Mouse (Mus musculus) gastrocnemius, postnatal 25 days (tissue): ENCODE measurements around the gene Vmn2r90. TPM values are rescaled to one million over a fixed set of nuclear protein-coding genes. Genes with fewer than 3 reads are reported as not detected.
"Not testable (repeated sequence)": the region's sequence is repeated elsewhere in the genome, so short reads cannot be mapped to it uniquely, and the experiment has no call there.

Experiments
- DNase-seq: peaks from one replicate; pipeline ENCODE4 v3.0.0; 2022
- long read RNA-seq, 2 experiments: library from polyadenylated mRNA; stranded (forward); transcript quantifications; one replicate each; pipeline ENCODE4 v2.0.0; 2021
- total RNA-seq, 2 experiments: library from RNA; stranded (reverse); gene quantifications; 1 replicate in 1 of 2; 2 replicates in 1 of 2; pipeline ENCODE4 v1.2.3; 2021

Vmn2r90 gene
- not detected for total RNA-seq
- long read RNA-seq, experiment 1 = 0 reads
- long read RNA-seq, experiment 2 = 0 reads

DNA sequence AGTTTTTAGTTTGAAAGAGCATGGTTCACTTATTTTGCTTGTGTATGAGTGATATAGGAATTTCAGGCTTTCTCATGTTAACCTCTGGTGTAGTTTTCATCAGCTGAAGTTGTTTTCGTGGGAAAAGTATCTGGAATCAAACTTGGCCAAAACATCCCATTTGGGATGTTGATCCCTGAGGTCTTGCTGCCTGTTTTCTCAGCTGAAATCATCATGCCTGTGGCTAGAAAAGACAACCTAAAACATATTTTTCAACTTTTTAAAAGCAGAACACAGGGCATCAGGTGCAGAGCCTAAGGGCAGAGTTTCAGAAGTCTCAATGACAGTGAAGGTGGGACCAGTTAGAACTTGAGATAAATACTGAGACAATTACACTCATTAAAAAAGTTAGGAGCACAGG, at the start of gene Vmn2r90:
Gene Vmn2r90 (plus strand): TSS at position 301 of the 400 bp plus-strand sequence.
- no peak for DNase-seq

DNA sequence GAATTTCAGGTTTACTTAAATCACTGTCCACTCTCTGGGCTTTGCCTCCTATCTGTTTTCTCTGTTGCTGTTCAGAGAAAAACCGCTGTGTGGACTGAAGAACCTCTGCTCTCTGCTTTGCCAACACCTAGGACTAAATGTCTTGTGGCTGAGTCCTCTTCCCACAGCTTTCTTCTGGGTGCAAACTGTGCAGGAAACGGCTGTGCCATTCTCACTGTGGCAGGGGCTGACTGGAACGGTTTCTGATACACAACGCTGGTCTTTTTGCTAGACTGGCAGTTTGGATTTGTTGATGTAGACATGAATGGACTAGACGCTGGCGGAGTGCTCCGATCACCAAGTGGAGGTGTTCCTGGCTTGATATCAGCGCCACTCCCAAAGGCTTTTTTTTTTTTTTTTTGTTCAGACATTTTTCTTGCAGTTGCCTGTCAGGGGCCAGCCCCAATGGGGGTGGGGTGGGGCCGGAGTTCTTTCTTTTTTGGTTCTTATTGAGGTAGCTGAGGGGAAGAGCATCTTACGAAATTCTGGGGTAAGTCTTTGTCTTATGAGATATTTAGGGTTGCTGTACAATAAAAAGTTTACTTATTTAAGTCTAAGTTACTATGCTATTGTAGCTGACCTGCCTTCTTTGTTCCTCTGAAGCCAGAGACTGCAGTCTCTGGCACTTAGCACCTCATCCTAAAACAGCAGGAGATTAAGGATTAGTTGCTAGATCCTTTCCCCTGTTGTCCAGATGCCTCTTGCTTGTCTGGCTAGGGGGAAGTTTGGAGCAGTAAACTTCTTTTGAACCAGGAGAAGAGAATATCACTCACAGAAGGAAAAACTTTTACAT, 48.3 kb upstream of the Vmn2r90 start:
- DNase-seq = no peak

DNA sequence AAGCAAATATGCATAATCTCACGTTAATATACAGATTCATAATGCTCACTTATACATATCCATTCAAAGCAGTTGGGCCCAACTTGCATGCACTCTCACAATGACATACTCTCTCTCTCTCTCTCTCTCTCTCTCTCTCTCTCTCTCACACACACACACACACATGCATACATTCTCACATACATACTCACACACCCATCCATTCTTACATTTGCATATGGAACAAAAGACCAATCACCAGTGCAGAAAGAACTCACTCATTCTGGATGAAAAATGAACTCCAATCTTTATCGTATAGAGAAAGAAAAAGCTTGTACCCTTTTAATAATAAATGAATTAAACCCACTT, 47.7 kb upstream of the Vmn2r90 start:
- DNase-seq = no peak

DNA sequence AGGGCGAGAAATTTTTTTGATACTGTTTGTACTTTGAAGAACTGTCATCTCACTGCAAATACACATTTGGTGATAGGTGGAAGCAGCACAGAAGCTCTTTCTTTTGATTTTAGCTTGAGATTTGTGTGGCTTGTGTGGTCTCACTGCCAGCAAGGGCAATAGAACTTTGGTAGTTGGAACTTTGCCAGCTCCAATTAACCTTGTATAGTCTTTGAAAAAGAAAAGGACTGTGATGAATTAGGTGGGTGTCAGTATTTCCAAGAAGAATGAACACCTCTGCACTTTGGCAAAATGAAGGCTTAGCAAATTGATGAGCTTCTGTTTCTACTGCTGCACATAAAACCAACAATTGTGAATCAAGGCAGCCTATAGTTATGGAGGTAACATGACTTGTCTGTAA, 24.8 kb upstream of the Vmn2r90 start:
- no peak for DNase-seq

DNA sequence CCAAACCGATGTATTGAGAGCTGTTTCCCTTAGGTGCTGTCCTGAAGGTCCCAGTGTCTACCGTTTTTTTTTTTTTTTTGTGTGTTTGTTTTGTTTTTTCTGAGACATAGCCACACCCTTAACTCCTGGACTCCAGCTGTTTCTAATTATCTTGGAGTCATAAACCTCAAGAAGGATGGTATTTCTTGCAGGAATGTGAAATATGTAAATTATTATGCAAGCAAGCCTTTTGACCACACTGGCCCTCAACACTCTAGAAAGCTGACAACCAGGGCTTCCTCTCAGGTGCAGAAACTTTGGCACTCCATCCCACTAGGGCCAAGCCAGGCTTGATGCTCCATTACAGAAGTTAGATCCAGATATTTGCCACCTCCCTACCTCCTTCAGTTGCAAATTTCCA, 12.9 kb upstream of the Vmn2r90 start:
- DNase-seq = no peak

DNA sequence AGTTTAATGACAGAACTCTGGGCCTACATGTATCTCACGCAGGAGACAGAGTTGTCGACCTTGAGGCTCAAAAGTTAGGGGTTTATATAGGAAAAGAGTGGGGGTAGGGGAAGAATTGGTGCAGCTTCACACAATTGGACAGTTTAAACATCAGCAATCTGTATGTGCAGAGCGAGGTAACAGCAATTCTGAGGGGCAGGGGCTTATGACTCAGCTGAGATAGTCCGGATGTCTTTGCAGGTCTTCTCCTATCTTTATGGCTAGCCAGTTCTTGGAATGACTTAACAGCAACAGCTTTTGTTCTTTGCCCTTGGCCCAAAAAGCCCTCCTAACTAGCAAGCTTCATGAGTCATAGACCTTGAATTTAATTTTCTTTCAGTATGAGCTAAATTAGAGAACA, 28.8 kb downstream of the Vmn2r90 start:
- not testable (repeated sequence) for DNase-seq

DNA sequence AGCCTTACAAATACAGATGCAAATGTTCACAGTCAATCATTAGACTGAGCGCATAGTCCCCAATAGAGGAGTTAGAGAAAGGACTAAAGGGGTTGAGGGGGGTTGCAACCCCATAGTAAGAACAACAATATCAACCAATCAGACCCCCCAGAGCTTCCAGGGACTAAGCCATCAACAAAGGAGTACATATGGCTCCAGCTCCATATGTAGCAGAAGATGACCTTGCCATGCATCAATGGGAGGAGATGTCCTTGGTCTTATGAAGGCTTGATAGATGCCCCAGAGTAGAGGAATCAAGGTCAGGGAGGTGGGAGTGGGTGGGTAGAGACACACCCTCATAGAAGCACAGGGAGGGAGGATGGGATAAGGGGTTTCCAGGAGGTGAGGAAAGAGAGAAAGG, 35.1 kb downstream of the Vmn2r90 start:
- no peak for DNase-seq

DNA sequence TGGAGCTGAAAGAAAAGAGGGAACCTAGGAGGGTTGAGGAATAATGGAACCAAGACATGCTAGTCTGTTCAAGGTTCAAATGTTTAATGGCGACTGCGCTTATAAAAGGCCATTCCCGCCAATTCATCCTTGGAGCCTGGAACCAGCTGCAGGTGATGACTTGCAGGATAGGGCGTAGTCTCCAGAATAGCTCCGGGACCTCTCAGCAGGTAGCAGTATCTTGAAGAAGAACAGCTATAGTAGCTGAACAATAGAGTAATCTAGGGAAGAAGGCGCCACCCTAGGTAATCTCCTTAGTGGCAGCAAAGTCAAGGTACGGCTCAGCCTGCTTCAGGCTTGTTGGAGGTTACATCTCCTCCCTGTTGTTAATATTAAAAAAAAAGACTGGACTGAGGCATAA, 35.8 kb downstream of the Vmn2r90 start:
- not testable (repeated sequence) for DNase-seq

DNA sequence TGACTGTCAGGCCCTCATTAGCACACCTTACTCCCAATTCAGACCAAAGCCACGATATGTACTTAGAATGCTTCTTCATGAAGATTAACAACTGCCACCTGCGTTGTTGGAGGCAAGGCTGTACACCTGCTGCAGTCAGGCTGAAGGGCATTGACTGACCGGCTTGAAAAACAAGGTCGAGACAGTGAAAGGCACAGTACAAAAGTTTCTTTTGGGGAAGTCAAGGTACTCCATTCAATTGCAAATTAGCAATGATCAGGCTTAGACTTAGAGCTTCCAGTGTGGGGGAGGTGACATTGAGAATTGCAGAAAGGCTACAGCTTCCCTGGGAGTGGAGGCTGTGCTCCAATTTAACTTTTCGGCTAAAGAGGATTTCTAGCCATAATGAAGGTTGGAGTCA, 36.4 kb downstream of the Vmn2r90 start:
- DNase-seq = not testable (repeated sequence)

DNA sequence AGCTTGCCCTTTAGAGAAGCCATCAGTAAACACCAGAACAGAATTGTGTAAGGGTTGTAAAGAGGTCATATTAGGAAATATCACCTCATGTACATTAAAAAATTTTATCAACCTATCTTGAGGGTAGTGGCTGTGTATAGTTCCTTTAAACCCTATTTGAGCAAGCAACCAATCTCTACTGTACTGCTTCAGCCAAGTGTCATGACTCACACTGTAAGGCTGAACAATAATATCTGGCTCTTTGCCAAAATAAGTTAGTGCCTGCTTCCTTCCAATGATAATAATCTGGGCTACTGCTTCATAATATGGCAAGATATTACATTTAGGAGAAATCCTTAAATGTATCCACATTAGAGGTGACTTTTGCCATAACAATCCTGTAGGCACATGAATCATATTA, 38.0 kb downstream of the Vmn2r90 start:
- not testable (repeated sequence) for DNase-seq

DNA sequence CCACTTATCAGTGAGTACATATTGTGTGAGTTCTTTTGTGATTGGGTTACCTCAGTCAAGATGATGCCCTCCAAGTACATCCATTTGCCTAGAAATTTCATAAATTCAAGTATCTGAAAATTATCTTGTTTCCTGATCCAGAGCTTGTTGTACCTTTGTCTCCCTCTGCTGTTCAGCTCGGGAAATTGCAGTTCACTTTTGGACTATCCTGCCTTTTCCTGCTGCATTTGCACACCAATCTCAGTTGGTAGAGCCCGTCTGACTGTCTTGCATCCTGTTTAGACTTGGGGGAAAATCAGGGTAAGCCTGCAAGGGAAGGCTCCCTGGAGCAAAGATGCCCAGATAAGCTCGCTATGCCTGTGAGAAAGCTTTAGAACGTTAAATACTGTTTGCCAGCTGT, 45.8 kb downstream of the Vmn2r90 start:
- not testable (repeated sequence) for DNase-seq

DNA sequence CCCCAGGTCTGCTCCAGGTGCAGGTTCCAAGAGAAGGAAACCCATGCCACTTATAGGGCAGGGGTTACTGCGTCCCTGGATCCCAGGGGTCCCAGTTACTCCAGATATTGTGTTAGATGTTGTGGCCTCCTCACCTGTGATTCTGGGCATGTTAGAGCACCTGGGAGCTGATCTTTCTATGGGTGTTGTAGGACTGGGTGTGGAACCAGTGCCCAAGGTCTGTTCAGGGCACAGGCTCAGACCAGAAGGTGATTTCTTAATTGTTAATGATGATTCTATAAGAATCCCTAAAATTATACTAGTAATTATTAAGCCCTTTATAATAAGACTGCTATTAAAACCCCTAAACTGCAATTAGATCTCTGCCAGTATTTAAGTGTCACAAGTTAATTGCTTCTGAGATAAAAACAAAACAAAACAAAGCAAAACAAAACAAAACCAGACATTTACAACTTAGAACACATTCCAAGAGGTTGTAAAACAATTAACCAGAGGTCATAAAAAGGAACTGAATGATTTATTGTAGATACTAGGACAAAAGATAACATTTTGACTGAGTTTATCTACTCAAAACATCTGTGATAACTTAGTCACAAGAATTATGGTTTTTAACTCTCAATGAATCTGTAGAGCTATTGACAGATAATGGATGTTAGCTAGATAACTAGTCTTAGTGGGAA, 59.2 kb downstream of the Vmn2r90 start:
- no peak for DNase-seq

DNA sequence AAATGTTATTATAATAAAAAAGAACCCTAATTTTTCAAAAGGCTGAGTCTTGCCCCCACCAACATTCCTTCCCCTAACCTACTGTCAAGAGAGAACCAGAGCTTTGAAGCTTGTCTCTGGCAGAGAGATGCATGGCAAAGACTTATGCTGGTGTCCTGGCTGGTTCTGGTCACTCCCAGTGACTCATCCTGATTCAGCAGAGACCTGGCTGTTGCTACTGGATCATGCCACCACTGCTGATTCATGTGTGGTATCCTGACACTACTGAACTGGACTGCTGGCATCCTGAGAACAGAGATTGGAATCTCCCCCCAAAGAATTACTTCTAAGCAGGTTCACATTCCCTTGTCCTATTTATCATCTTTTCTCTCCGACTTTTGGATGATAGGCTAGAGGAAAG, 60.7 kb downstream of the Vmn2r90 start:
- no peak for DNase-seq

DNA sequence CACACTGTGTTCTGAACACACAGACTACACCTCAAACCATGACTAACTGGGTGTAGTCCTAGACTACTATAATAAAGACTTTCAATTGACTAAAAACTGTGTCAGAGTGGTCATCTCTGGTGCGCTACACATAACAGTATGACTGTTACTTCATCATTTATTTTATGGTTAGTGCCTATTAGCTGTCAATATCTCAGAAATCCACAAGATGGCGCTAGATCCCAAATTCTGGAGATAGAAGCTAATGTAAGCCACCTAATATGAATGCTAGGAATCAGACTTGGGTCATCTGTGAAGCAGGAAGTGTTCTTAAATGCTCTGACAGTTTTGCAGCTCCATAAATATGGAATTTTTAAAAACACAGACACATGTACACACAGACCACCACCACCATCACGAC, 62.9 kb downstream of the Vmn2r90 start:
- no peak for DNase-seq

Other genes with a start within 250 kb of the Vmn2r90 start
- gene Lnpep, start 78.7 kb upstream of the Vmn2r90 start, total RNA-seq = 10 to 100 TPM; 68.2 to 68.4 TPM
- 10 to 100 TPM in 1 of 2 experiments, 1 to 10 TPM in 1; 7.0 to 15.8 TPM for gene Spaca6, start 123.4 kb downstream of the Vmn2r90 start, total RNA-seq
- gene Has1, start 151.5 kb downstream of the Vmn2r90 start, total RNA-seq = under 1 TPM; 0.15 to 0.40 TPM
- gene Fpr1, start 180.2 kb downstream of the Vmn2r90 start, total RNA-seq = not detected
- gene Fpr2, start 184.1 kb downstream of the Vmn2r90 start, total RNA-seq = not detected
- not detected for gene Fpr3, start 184.1 kb downstream of the Vmn2r90 start, total RNA-seq